Mouse (Mus musculus) testis, postnatal 10 days (tissue): ENCODE results near the gene Chrng.

ENCODE experiments used
- DNase-seq: peaks from one replicate; pipeline ENCODE4 v3.0.0; 2021; ENCODE audit warnings: low spot score

The Chrng gene

GRCm38 (mm10) chr1:87204465-87204864, at the start of gene Chrng:
Gene Chrng (plus strand): TSS chr1:87204657.
- DNase-seq = no peak

- no peak for DNase-seq
Measured at GRCm38 (mm10) chr1:87155531-87156198, 48.8 kb upstream of the Chrng start.

GRCm38 (mm10) chr1:87156199-87156587, 48.3 kb upstream of the Chrng start, which contains the start of gene Ecel1:
Gene Ecel1 (minus strand): TSS chr1:87156521.
- DNase-seq = no peak

GRCm38 (mm10) chr1:87159396-87159795, 45.1 kb upstream of the Chrng start:
- no peak for DNase-seq

- no peak for DNase-seq
Measured at GRCm38 (mm10) chr1:87164164-87164795, 40.2 kb upstream of the Chrng start.

- no peak for DNase-seq
Measured at GRCm38 (mm10) chr1:87164796-87165184, 39.7 kb upstream of the Chrng start.

GRCm38 (mm10) chr1:87170458-87170857, 34.0 kb upstream of the Chrng start:
- DNase-seq = no peak

GRCm38 (mm10) chr1:87171312-87171711, 33.1 kb upstream of the Chrng start:
- DNase-seq = no peak

GRCm38 (mm10) chr1:87172316-87172715, 32.1 kb upstream of the Chrng start:
- DNase-seq = no peak

GRCm38 (mm10) chr1:87174006-87174955, 30.2 kb upstream of the Chrng start:
- DNase-seq = peak; percentile 81

GRCm38 (mm10) chr1:87175852-87176292, 28.6 kb upstream of the Chrng start:
- peak; percentile 68 for DNase-seq

- DNase-seq = no peak
Measured at GRCm38 (mm10) chr1:87180896-87181295, 23.6 kb upstream of the Chrng start.

- no peak for DNase-seq
Measured at GRCm38 (mm10) chr1:87183013-87183412, 21.4 kb upstream of the Chrng start, which contains the start of gene Prss56. Gene Prss56 (plus strand): TSS chr1:87183313.

- DNase-seq = peak; percentile 62
Measured at GRCm38 (mm10) chr1:87183998-87184750, 20.3 kb upstream of the Chrng start.

- peak; percentile 88 for DNase-seq
Measured at GRCm38 (mm10) chr1:87184751-87185139, 19.7 kb upstream of the Chrng start.

GRCm38 (mm10) chr1:87185526-87185925, 18.9 kb upstream of the Chrng start:
- DNase-seq = peak; percentile 60

GRCm38 (mm10) chr1:87186261-87187036, 18.0 kb upstream of the Chrng start:
- DNase-seq = no peak

GRCm38 (mm10) chr1:87187037-87187355, 17.5 kb upstream of the Chrng start:
- DNase-seq = peak; percentile 91

GRCm38 (mm10) chr1:87190429-87190828, 14.0 kb upstream of the Chrng start, which contains the start of gene Chrnd:
Gene Chrnd (plus strand): TSS chr1:87190607.
- DNase-seq = no peak

- peak; percentile 74 for DNase-seq
Measured at GRCm38 (mm10) chr1:87197296-87197695, 7.2 kb upstream of the Chrng start.
